Mouse (Mus musculus) gastrocnemius, postnatal 10 days (tissue): ENCODE data around the gene Rpl37a. TPM values are rescaled to one million over a fixed set of nuclear protein-coding genes. Genes with fewer than 3 reads are reported as not detected.

Experiments
- DNase-seq: peaks from one replicate; pipeline ENCODE4 v3.0.0; 2021; ENCODE audit warnings: mixed read lengths
- long read RNA-seq, 2 experiments: library from polyadenylated mRNA; stranded (forward); transcript quantifications; one replicate each; pipeline ENCODE4 v2.0.0; 2021
- total RNA-seq, 2 experiments: library from RNA; stranded (reverse); gene quantifications; 2 replicates each; pipeline ENCODE4 v1.2.3; 2021

Rpl37a gene
- 100 to 1,000 TPM; 943 to 945 TPM for total RNA-seq
- long read RNA-seq, experiment 1, transcript Rpl37a-201 (4 exons, 558 nt): major isoform, 213 of 218 reads
- long read RNA-seq, experiment 1, partial matches to known transcripts: 1 of 218 reads
- long read RNA-seq, experiment 1, other reads (novel, unspliced or antisense): 2 of 218 reads
- long read RNA-seq, experiment 2, transcript Rpl37a-201 (4 exons, 558 nt): major isoform, 151 of 154 reads
- long read RNA-seq, experiment 2, partial matches to known transcripts: 0 of 154 reads
- long read RNA-seq, experiment 2, other reads (novel, unspliced or antisense): 1 of 154 reads

GRCm38 (mm10) chr1:72710753-72711653, at the start of gene Rpl37a:
Rpl37a (plus strand) TSS chr1:72711290.
- peak; percentile 94 for DNase-seq

- DNase-seq: no peak
These were observed 38.0 kb upstream of the Rpl37a start for GRCm38 (mm10) chr1:72673070-72673469.

- no peak for DNase-seq
These were observed 14.8 kb upstream of the Rpl37a start for GRCm38 (mm10) chr1:72696256-72696655.

DNA sequence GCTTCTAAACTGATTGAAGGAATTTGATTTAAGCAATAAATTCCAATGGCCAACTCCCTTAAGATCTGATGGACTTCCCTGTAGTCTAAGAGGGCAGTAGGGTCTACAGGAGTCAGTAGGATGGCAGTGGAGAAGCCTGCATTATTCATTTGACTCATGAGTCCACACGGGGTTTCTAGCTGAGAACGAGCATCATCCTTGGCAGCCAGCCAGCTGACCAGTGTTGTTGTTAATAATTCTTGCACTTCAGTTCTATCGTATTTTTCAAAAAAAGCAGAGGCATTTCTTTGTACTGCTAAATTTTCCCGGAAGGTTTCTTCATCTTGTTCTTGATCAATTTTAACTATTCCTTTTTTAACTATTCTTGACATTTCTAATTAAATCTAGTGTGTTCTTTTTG, 12.4 kb upstream of the Rpl37a start:
- DNase-seq: peak; percentile 33

GRCm38 (mm10) chr1:72700479-72700878, 10.6 kb upstream of the Rpl37a start, which contains the start of gene Ankar:
Ankar (minus strand) TSS chr1:72700579.
- DNase-seq: no peak

GRCm38 (mm10) chr1:72707525-72707924, 3.6 kb upstream of the Rpl37a start:
- no peak for DNase-seq

DNA sequence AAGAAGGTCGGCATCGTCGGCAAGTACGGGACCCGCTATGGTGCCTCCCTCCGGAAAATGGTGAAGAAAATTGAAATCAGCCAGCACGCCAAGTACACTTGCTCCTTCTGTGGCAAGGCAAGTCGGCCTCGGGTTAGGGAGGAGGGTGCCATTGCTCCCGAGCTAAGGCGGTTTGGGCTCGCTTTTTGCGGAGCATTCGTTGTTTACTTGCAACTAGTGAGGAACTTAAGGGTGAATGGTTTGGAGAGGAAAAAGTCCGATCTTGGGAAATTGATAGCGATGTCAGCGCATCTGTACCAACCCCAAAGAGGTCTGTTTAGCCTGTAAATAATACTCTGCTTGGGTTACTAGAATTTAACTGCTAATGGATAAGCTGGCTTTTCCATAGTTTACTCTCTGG, 594 bp downstream of the Rpl37a start:
- DNase-seq: peak; percentile 27

DNA sequence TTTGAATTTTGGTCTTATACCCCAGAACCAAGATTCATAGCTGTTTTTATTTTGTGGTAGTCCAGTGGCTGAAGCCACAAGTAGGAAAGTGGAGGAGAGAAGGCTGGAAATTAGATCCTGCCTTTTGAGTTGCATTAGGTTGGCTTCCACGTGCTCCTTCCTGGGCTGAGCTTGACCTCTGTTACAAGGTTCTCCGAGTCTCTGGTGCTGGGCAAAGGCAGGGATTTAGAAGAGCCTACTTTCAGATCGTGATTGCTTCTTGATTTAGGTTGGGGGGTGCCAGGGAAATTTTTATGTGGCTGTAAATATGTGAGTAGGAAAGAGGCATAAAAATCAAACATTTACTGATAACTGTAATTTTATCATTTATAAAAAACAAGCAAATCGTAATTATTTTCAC, 3.5 kb downstream of the Rpl37a start:
- DNase-seq: no peak

GRCm38 (mm10) chr1:72715065-72715464, 4.0 kb downstream of the Rpl37a start:
- no peak for DNase-seq

DNA sequence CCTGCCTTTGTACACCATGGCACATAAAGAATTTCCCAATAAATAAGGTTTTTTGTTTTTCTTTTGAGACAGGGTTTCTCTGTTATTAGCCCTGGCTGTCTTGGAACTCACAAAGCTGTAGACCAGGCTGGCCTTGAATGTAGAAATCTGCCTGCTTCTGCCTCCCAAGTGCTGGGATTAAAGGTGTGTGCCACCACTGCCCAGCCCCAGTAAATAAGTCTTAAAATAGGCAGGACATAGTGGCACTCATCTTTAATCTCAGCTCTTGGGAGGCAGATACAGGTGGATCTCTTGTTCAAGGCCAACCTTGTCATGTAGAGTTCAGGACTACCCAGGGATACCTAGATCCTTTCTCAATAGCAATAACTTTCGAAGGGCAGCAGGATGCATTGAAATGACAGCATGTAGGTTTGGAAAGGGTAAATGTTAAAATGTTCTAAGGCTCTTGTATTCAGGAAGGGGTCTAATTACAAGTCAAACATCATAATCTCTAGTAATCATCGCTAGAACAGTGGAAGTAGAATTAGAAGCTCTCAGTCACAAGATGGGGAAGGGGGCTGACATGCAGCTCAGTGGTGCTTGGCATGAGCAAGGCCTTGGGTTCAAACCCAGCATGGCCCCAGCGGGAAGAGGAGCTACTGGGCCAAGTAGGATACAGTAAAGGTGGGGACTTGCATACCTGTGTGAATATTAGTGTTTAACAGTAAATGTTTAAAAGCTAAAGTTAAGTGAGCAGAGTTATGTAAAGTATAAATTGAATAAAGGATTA, 4.7 kb downstream of the Rpl37a start:
- DNase-seq: no peak

DNA sequence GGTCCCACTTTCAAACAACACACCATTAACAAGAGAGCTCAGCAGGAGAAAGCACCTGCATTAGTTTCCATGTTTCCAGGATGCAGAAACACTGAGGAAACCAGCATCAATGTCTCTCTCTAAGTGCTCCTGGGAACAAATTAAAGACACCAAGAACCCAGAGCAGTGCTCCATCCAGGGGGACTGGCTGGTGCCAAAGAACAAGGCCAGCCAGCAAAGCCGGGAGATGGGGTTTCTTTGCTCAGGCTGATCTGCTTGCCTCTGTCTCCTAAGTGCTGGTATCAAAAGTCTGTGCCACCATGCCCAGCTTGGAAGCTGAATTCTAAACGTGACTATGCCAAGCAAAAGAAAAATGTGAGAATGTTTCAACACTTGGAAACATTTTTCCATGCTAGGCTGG, 5.3 kb downstream of the Rpl37a start:
- no peak for DNase-seq

- DNase-seq: peak; percentile 88
These were observed 5.8 kb downstream of the Rpl37a start for GRCm38 (mm10) chr1:72716926-72717325.

DNA sequence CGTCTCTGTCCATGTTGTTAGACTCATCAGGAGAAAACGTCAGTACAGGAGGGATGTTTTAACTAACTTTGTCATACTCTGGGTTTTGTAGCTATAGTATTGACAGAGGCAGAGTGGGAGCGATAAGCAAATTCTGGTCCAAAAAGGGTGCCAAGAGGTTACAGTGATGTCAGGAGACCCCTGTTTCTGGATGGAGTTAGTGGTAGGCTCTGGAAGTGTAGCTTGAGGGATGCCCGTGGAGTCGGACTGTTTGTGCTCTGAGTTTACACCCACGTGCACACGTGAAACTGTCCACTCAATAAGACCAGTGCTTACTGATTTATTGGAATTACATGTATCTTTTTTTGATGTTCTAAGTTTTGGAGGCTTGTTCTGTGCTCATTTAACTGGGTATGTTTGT, 6.5 kb downstream of the Rpl37a start:
- no peak for DNase-seq

DNA sequence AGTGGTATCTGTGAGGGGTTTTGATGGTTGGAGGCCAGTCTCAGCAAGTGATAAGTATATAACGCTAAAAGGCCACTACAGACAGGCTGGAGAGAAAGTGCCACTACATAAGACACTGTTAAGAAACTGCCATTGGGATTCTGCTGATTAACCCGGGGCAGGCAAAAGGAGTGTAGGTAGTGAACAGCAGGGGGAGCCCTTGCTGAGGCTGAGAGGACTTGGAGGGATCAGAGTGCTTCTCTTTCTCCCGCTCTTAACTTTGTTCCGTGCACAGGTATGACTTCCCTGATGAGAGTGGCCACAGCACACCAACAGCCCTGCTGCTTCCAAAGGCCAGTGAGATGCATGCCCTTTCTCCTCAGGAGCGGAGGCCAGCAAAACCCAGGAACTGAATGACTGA, 7.8 kb downstream of the Rpl37a start:
- DNase-seq: peak; percentile 58

- DNase-seq: no peak
These were observed 9.1 kb downstream of the Rpl37a start for GRCm38 (mm10) chr1:72720115-72720725.

DNA sequence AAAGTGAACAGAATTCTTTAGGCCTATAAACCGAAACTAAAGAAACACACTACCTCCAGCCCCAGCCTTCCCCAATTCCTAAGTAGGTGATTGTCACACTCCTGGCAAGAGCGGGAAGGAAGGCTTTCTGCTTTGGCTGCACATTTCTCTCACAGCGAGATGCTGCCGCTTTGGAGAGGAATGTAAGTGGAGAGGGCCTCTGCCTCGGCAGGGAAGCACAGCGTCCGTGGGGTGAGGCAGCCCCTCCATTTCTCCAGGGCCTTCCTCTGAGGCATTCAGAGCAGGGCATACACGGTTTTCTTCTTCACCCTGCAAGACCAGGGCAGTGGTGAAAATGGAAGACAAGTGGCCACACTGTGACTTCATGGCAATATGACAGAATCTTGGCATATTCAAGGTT, 11.6 kb downstream of the Rpl37a start:
- DNase-seq: no peak

DNA sequence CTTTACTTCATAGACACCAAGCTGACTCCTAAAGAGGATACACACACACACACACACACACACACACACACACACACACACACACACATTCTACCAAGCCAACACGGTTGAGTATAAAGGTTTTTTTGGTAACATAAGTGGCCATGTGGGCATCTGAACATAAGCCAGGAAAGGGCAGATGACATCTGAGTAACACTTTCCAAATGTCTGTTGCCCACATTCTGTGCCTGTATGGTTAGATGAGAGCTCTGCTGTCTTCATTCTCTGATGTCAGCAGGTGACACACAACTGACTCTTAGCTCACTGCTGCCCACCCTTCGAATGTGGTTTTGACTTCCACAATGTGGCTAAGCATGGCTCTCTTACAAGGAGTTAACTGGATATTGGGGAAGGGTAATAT, 13.3 kb downstream of the Rpl37a start:
- no peak for DNase-seq

- no peak for DNase-seq
These were observed 14.9 kb downstream of the Rpl37a start for GRCm38 (mm10) chr1:72725941-72726340.

DNA sequence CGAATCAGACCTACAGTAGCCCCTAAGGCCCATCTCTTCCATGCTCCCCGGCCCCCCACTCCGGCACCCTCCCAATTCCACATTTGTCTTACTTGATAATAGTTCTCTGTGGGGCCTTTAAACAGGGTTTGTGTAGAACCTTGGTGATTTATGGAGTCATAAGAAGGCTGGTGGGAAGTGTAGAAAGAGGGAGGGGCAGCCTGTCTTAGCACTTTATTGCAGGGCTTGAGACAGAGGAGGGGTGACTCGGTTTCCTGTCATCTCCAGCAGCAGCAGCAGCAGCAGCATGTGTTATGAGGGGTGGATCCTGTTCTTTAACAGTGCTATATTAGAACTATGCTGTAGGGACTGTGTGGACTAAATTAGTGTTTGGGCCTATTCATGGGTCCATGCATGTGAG, 17.7 kb downstream of the Rpl37a start:
- no peak for DNase-seq

GRCm38 (mm10) chr1:72730126-72730525, 19.0 kb downstream of the Rpl37a start:
- no peak for DNase-seq

GRCm38 (mm10) chr1:72733191-72733691, 22.2 kb downstream of the Rpl37a start:
- DNase-seq: no peak
